Mouse (Mus musculus): ENCODE results near the gene Clcn3. TPM values are rescaled to one million over a fixed set of nuclear protein-coding genes. Genes with fewer than 3 reads are reported as not detected.
A peak's percentile ranks its signal among the peaks of the same experiment; 100 is the strongest.
"Not testable (repeated sequence)": the region's sequence is repeated elsewhere in the genome, so short reads cannot be mapped to it uniquely, and the experiment has no call there.

Clcn3 gene
- 10 to 100 TPM; 24.2 to 25.3 TPM for total RNA-seq (2021)
- long read RNA-seq, experiment 1, full-length matches to known transcripts = 2 of 5 reads
- long read RNA-seq, experiment 1, partial matches to known transcripts = 2 of 5 reads
- long read RNA-seq, experiment 1, other reads (novel, unspliced or antisense) = 1 of 5 reads
- long read RNA-seq, experiment 2, full-length matches to known transcripts = 12 of 19 reads
- long read RNA-seq, experiment 2, partial matches to known transcripts = 3 of 19 reads
- long read RNA-seq, experiment 2, other reads (novel, unspliced or antisense) = 4 of 19 reads

DNA sequence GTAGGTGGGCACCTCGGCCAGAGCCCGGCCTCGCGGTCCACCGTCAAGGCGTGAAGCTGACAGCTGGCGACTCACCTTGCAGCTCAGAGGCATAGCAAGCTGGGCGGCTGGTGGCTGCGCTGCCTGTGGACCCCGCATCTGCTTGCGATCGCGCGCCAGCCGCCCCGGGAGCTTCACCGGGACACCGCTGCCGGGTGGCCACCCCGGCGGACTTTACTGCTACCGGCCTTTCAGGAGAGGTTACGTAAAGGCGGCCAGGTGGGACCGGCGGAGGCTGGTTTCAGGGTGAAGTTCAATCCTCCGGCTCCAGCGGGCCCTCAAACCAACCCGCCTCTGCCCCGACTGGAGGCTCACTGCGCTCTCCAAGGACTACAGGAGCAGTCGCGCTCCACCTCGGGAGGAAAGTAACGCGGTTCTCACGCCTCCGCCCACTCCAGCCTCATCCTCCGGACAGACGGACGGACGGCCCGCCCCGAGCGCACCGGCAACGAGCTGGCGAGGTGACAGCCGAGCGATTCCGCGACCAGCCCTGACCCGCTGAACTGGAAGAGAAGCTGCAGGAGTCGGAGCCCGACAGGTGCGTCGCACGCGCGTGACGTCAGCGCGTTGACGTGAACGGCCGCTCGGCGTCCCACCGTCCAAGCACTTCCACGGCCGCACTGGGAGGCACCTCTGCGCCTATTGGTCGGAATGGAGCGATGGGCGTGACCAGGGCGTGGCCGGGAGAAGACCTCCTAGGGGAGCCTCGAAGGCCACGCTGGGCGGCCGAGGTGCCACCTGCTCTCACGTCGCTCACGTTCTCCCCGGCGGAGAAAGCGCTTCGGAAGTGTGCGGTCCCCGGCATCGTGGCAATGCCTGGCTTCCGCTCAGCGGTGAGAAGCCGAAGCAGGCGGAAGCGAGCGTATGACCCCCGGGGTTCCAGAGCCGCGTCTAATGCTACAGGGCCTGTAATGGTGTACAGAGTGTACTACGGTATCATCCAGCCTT lies at the start of gene Clcn3:
Clcn3 (minus strand) TSS at position 600 of the 987 bp plus-strand sequence.
- peak; percentile 95 for DNase-seq

DNA sequence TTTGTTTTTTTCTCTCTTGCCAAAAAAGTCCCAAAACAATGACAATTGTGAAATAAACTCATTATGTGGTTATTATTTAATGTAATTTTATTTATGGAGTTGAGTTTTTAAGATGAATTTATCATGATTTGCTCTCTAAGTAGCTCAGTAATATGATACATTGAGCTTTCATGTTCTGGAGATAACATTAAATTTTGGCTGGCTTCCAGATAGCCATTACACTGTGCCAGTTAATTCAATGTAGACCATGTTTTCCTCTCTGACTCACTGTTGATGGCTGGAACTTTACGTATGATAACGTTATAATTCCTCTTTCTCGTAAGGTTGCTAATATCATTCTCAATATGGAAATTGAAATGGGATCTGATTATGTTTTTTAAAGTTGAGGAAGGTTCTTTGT lies 13.4 kb upstream of the Clcn3 start:
- no peak for DNase-seq

- DNase-seq = no peak
Observed at GRCm38 (mm10) chr8:60993639-60993986, 10.5 kb upstream of the Clcn3 start.

GRCm38 (mm10) chr8:60992910-60993638 lies 10.0 kb upstream of the Clcn3 start, which contains the start of gene Nek1:
Gene Nek1 (plus strand): TSS chr8:60993195.
- peak; percentile 96 for DNase-seq

GRCm38 (mm10) chr8:60992561-60992909 lies 9.4 kb upstream of the Clcn3 start:
- DNase-seq = peak; percentile 83

DNA sequence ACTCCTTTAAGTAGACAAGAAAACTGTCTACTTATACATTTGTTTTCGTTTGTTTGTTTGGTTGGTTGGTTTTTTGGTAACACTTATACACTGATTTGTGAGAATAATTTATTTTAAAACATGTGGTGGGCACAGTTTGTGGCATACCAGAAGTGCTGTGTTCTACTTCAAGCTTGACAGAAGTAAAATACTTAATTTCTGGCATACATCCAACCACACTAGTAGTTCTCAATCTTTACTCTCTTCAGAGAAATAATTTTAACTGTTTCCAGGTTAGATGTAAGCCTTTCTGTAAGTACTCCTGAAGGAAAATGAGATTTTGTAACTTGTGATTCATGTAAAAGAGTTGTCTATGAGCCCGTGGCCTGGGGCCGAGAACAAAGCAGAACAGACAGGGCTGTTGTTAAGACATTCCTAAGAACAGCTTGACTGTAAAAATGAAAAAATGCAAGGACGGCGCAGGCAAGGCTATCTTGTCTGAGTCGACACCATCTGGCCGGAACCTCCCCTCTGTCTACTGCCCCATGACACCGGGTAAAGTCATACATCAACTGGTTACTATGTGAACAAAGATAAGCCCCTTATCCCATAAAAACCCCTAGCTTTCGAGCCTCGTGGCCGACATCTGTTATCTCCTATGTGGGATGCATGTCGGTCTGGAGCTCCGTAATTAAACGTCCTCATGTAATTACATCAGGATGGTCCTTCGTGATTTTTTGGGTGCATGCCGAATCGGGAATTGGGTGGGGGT lies 1.3 kb upstream of the Clcn3 start:
- not testable (repeated sequence) for DNase-seq

DNA sequence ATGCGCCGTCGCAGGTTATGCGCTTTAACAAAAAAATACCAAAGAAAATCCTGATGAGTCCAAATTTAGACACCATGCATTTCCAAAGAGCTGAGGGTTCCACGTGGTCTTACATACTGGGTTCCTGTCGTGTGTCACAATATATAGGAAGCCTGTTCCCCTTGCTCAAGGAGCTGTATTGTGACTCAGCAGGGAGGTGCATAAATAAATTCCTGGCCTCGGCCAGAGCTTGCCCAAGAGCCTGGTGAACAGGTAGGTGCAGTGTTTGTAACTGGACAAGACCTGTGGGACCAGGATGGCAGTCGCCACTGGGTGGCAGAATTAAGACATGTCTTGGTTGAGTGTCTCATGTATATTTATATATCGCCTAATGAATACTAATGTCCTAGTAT lies 584 bp upstream of the Clcn3 start:
- DNase-seq = peak; percentile 26

DNA sequence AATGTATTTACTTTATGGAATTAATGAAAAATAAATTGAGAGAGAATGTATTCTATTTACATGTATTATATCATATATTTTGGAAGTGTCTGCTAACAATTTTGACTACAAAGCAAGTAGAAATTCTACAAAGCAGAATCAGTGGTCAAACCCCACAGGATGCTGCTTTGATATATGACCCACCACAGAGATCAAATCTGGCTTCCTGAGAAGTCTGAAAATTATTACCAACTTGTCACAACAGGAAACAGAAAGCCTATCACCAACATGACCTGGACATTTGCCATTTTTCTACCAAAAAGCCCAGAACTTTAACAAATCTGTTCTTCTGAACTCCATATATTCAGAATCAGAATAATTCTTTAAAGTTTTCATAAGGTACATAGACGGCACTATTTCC lies 1.7 kb downstream of the Clcn3 start:
- DNase-seq = no peak

GRCm38 (mm10) chr8:60978496-60978895 lies 4.6 kb downstream of the Clcn3 start:
- DNase-seq = no peak

GRCm38 (mm10) chr8:60976818-60977217 lies 6.3 kb downstream of the Clcn3 start:
- no peak for DNase-seq

- no peak for DNase-seq
Observed at GRCm38 (mm10) chr8:60974837-60975236, 8.3 kb downstream of the Clcn3 start.

- DNase-seq = no peak
Observed at GRCm38 (mm10) chr8:60973448-60973847, 9.7 kb downstream of the Clcn3 start.

- no peak for DNase-seq
Observed at GRCm38 (mm10) chr8:60971808-60972207, 11.3 kb downstream of the Clcn3 start.

- DNase-seq = no peak
Observed at GRCm38 (mm10) chr8:60969091-60969490, 14.0 kb downstream of the Clcn3 start.

- no peak for DNase-seq
Observed at GRCm38 (mm10) chr8:60965741-60966140, 17.4 kb downstream of the Clcn3 start.

DNA sequence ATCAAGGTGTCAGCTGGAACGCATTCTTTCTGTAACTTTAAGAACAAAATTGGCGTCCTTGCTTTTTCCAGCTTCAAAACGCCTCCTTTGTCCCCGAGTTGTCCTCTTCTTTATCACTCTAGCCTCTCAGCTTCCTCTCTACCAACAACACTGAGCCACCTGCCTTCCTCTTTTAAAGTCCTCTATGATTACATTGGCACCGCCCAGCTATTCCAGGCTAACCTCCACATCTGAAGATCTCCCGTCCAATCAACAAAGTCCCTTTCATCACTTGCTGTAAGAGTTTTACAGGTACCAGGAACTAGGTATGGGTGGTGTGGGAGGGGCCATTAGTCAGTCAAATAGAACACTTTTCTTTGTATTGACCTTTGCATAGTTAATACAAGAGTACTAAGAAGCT lies 17.8 kb downstream of the Clcn3 start:
- DNase-seq = no peak

DNA sequence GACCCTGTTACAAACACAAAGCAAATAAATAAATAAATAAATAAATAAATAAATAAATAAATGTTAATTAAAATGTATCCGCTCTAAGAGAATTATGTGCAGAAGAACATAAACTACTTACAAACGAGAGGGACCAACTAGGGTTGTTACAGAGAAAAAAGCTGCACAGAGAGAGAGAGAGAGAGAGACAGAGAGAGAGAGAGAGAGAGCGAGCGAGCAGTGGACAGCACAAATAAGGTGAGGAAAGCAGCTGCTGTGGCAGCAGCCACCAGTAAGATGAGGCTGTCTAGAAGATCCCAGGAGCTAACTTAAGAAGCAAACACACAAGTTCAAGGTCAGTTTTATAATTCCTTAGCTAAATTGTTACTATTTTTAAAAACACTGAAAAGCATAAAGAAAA lies 18.6 kb downstream of the Clcn3 start:
- DNase-seq = no peak

DNA sequence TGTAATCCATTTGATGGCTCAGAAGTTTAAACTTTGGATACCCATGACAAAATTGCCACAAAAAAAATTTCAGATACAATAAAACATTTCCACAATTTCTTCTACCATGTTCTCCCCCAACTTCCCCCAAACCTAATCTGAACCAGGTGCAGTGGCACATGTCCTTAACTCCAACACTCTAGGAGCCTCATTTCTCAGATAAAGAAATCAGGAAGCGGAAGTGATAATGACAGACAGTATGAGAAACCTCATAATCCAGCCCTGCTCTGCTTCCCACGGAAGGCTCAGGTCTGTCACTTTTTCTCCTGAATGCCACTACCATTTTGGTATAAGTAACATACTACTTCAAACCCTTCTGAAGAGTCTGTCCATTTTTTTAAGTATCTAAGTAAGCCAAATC lies 19.2 kb downstream of the Clcn3 start:
- no peak for DNase-seq

DNA sequence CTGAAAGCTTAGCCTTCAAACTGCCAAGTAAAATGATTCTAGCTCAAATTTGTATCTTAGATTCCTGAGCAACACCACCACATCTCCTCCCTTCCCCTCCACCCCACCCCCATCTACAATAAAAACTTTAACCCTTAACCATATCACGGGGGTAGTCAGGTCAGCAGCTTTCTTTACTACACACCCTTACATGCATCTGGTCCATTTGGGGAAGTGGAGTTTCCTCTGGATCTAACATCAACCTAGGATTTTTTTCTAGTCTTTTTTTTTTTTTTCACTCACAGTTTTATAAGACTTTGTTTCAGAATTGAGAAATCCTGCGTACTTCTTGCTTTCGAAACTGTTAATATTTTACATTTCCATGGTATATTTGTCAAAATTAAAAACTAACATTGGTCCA lies 20.3 kb downstream of the Clcn3 start:
- no peak for DNase-seq

- DNase-seq = no peak
Observed at GRCm38 (mm10) chr8:60956847-60957246, 26.3 kb downstream of the Clcn3 start.

DNA sequence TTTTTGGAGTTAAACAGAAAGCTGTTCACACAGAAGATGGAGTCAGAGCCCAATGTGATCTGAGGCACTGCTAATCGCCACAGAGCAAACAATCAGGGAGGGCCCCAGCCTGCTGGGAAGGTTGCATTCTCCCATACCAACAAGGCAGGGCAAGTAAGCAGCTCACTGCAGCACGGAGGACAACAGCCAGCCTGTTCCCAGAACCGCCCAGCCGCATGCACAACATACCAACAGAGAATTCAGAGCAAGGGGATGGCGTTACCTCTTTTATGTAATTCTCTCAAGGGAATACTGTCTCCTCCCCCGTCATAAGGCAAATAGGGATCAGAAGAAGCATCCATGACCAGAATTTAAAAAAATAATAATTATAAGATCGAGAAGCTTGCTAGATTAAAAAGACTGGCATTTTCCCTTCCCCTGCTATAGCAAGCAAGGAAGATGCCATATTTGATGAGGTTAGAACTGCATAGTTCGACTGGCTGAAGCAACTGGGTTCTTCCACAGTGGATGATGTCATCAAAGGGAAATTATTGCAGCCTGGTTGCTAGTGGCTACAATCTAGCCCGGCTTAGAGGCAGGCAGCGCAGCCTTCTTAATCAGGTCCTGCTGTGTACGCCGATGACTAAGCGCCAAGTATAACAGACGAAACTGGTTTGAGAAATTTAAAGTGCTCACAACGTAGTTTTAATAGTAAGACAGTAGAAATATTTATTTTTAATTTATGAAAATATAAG lies 28.7 kb downstream of the Clcn3 start:
- peak; percentile 66 for DNase-seq
